Mouse (Mus musculus) forebrain, embryonic 16.5 days (tissue): Measurements from ENCODE around the gene Itgae. TPM values are rescaled to one million over a fixed set of nuclear protein-coding genes. Genes with fewer than 3 reads are reported as not detected.

ENCODE experiments used
- polyA plus RNA-seq: library from polyadenylated mRNA; unstranded; fragments of >200 nt; fragmentation: Nextera tagmentation; extraction: Ambion mirVana; gene quantifications from 2 replicates; pipeline ENCODE4 v1.2.1, GENCODE M21; 2015

The Itgae gene
- polyA plus RNA-seq, 1 experiment from 2014 or later, result 0.14 TPM

Other genes starting within 250 kb of the Itgae start
- 0.94 and 0.96 TPM in 2 replicates for gene Atp2a3, start 129.4 kb upstream of the Itgae start, polyA plus RNA-seq
- 0.26 and 0.42 TPM in 2 replicates for gene P2rx1, start 91.5 kb upstream of the Itgae start, polyA plus RNA-seq
- 22.5 and 27.7 TPM in 2 replicates for gene Camkk1, start 71.6 kb upstream of the Itgae start, polyA plus RNA-seq
- gene Ncbp3, start 42.8 kb upstream of the Itgae start, polyA plus RNA-seq, result 9.6 and 11.1 TPM in 2 replicates
- 5.8 and 6.3 TPM in 2 replicates for gene Haspin, start 47.7 kb downstream of the Itgae start, polyA plus RNA-seq
- 1.1 and 1.3 TPM in 2 replicates for gene P2rx5, start 69.8 kb downstream of the Itgae start, polyA plus RNA-seq
- gene Emc6, start 86.5 kb downstream of the Itgae start, polyA plus RNA-seq, result 119 and 127 TPM in 2 replicates
- 166 and 182 TPM in 2 replicates for gene Tax1bp3, start 86.5 kb downstream of the Itgae start, polyA plus RNA-seq
- 20.6 and 21.5 TPM in 2 replicates for gene Ctns, start 108.5 kb downstream of the Itgae start, polyA plus RNA-seq
- gene Shpk, start 108.9 kb downstream of the Itgae start, polyA plus RNA-seq, result 1.3 and 1.8 TPM in 2 replicates
- not detected in 2 replicates for gene Trpv1, start 143.7 kb downstream of the Itgae start, polyA plus RNA-seq
- 0.06 TPM in 1 of 2 replicates, not detected in the other for gene Trpv3, start 176.8 kb downstream of the Itgae start, polyA plus RNA-seq
- 0.77 and 1.3 TPM in 2 replicates for gene Aspa, start 239.0 kb downstream of the Itgae start, polyA plus RNA-seq
- not detected in 2 replicates for gene Gm49340, start 239.2 kb downstream of the Itgae start, polyA plus RNA-seq
- gene Spata22, start 239.2 kb downstream of the Itgae start, polyA plus RNA-seq, result not detected in 2 replicates